Mouse (Mus musculus) lung, postnatal 0 days (tissue): Measurements from ENCODE around the gene Rasal3.
A peak's percentile ranks its signal among the peaks of the same experiment; 100 is the strongest.

Experiments
- CTCF ChIP-seq: IDR thresholded peaks from 2 replicates; pipeline ENCODE4 v1.5.1; 2016; ENCODE audit warnings: antibody characterized with exemption, mild to moderate bottlenecking
- EP300 ChIP-seq: IDR thresholded peaks from 2 replicates; pipeline ENCODE4 v1.6.1; 2016; ENCODE audit warnings: antibody characterized with exemption, mild to moderate bottlenecking, control low read depth

DNA sequence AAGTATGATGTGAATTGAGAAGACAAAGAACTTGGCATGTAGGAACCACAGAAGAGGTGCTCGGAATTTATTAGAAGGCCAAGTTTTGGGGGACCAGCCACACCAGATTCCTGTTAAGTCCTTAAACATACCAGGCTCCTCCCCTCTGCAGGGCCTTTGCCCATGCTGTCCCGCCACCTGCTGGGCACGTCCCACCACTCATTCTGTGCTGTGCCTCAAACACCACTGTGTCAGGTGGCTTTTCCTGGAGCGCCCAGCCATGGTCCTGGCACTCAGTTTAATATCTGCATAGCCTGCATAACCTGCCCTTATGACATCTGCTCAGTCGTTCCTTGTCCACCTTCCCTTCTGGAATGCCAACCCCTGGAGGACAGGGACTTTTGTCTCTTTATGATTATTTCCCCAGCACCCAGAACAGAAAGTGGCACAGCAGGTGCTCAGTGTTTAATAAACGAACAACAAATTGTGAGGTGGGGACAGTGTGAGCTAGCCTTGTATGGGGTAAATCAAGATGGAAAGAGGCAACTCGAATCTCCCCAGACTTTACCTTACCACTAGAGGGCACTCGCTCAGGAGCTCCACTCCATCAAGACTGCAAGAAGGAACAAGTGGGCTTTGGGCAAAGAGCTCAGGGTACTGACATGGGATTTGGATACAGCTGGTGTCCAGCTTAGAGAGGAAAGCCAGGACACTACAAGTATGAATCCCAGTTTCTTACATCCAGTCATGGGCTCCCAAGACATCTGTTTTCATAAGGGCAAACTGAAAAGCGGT, 16.5 kb downstream of the Rasal3 start:
- TF ChIP-seq CTCF (peak; percentile 72), EP300 (no peak)
